Mouse (Mus musculus): ENCODE results near the gene Cd82.

The Cd82 gene

DNA sequence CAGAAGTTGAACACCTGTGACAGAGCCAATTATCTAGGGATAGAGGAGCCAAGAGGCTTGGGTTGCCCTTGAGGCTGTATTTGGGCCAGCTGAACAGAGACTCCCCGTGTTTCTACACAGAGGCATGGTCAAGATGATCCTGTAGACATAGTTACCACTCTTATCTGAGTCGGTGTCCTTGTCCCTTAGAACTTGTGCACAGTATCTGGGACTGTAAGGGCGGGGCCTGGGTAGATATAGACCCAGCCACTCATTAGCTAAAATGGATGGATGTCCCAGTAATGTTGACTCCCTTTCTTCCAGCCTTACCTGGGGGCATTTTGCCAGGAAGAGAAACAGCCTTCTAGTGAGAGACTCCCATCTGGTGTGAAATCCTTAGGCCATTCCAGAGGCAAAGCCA lies 3.4 kb upstream of the Cd82 start:
- DNase-seq (ENCODE audit: low spot score): no peak

GRCm38 (mm10) chr2:93461869-93462714 lies 848 bp downstream of the Cd82 start:
- DNase-seq (ENCODE audit: low spot score): peak; percentile 97

DNA sequence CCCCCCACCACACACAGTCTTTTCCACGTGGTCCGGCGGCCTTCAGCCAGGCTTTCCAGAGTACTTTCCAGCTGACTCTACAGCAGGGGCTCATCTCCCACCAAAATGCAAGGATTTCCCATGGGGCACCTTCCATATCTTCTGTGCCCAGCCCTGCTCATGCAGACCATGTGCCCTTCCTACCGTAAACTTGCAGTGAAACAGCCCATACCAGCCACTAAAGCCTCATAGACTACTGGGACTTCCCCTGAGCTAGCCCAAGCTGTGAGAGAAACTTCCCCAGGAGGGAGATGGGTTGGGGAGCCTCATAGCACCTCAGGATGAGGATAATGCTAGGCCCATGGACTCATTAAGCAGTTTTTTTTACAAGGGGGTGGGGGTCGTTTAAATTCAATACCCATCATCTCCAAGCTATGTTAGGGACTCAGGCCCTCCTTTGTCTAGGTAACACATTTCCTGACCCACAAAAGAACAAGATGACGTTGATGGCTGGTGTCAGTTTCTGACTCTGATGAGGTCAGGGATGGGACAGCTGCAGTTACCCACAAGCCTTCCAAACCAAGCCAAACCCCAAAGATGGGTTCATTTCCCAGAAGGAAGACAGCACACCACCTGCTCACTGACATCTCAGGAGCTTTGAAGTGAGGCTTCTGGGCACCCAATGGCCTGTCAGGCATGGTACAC lies 2.0 kb downstream of the Cd82 start:
- no peak for DNase-seq (ENCODE audit: low spot score)

DNA sequence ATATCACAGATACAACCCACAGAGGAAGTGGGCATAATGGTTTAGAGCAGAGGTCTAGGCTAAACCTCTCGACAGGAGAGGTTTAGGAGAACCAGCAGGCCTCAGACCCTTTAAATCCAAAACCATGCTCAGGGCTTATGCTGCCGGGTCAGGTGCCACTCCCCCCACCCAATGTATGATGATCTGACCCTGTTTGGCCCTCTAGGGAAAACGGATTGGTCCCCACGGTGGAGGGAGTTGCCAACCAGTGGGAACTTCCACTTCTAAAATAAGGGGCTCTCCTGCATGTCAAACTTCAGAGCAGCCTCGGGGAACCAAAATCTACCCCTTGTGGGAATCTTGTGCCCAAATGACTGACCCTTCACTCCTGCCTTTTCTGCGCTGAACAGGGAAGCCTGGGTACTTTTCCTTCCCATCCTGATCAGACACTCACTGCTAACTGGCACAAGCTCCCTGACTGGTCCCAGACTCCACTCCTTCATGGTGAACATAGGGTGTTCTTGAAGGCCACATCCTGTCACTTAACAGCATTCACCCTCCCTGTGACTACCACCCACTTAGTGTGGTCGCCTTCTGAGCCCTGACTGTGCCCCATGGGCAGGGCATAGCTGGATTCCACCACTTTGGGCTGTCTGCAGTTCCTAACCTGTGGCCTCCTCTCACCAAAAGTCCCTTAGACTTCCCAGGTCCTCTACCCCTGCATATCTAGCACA lies 3.6 kb downstream of the Cd82 start:
- no peak for DNase-seq (ENCODE audit: low spot score)

GRCm38 (mm10) chr2:93458332-93459207 lies 4.4 kb downstream of the Cd82 start:
- peak; percentile 60 for DNase-seq (ENCODE audit: low spot score)

- DNase-seq (ENCODE audit: low spot score): no peak
Observed at GRCm38 (mm10) chr2:93457426-93458130, 5.4 kb downstream of the Cd82 start.

DNA sequence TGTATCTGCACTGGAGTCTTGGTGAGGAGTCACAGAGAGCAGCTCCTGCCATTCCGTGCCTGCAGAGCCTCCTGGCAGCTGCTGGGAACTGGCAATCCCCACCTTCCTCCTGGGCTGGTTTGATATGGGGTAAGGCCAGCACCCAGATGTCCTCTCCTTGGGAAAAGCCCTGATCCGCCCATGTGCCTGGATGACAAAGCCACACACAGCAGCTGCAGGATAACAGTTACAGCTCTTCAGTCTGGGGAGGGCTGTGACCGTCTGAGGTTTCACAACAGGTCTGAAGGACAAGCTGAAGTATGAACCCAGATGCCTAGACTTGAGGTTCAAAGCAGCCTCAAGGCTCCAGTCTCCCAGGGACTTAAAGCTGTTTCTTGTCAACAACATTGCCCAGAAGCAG lies 6.8 kb downstream of the Cd82 start:
- DNase-seq (ENCODE audit: low spot score): no peak

GRCm38 (mm10) chr2:93454817-93455591 lies 7.9 kb downstream of the Cd82 start:
- peak; percentile 82 for DNase-seq (ENCODE audit: low spot score)

DNA sequence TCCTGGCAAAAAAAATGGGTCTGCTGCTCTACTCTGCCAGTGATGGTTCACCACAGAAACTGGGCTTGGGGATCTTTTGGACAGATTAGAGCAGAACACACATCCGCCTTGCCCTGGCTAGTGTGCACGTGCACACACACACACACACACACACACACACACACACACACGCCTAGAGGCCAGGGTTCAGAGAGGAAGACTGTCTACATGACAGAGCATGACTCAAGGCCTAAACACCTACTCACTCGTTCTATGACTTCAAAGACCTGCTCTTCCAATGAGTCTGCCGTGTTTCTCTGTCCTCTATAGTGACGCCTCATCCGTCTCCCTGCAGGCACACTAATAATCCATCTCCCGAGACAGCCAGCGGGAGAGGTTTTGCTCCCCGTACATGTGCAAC lies 8.6 kb downstream of the Cd82 start:
- DNase-seq (ENCODE audit: low spot score): peak; percentile 48

GRCm38 (mm10) chr2:93453046-93453445 lies 9.9 kb downstream of the Cd82 start:
- DNase-seq (ENCODE audit: low spot score): no peak

- DNase-seq (ENCODE audit: low spot score): peak; percentile 88
Observed at GRCm38 (mm10) chr2:93452506-93452905, 10.4 kb downstream of the Cd82 start.

- DNase-seq (ENCODE audit: low spot score): no peak
Observed at GRCm38 (mm10) chr2:93452057-93452456, 10.9 kb downstream of the Cd82 start.

GRCm38 (mm10) chr2:93451219-93451938 lies 11.6 kb downstream of the Cd82 start:
- DNase-seq (ENCODE audit: low spot score): no peak

- DNase-seq (ENCODE audit: low spot score): no peak
Observed at GRCm38 (mm10) chr2:93450695-93451094, 12.2 kb downstream of the Cd82 start.

- DNase-seq (ENCODE audit: low spot score): no peak
Observed at GRCm38 (mm10) chr2:93449657-93450056, 13.3 kb downstream of the Cd82 start.

- DNase-seq (ENCODE audit: low spot score): no peak
Observed at GRCm38 (mm10) chr2:93448774-93449173, 14.2 kb downstream of the Cd82 start.

- DNase-seq (ENCODE audit: low spot score): no peak
Observed at GRCm38 (mm10) chr2:93447500-93448249, 15.3 kb downstream of the Cd82 start.

DNA sequence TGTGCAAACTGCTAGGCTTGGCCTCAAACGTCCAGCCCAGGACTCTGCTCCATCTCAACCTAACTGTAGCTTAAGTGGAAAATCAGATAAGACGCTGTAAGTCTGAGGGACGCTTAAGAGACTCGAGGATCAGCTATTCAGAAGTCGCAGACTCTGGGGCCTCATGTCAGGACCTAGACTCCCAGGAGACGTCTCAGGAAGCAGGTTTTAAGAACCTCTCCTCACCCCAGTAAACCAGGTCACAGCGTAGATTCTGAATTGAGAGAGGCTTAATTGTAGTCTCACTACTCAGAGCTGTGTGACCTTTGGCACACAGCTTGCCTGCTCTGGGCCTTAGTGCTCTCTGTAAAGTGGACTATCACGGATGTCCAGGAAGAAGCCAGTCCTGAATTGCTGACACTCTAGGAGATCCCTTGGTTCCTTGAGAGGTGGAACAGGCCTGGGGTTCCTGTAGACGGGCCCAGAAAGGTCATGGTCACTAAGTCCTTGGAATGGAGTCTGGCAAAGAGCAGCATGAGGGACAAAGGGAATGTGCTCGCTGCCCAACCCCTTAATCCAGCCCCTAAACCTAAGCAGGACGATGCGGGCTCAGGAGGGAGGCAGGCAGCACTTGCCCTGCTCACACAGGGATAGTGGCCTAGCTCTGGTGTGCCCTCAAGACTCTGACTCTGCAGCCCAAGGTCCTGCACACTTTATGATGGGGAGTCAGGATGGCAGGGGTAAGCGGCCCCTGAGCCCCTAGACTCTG lies 16.2 kb downstream of the Cd82 start:
- DNase-seq (ENCODE audit: low spot score): no peak
